Mouse (Mus musculus) CD4-positive helper T cell, adult 2 months (primary cell): ENCODE measurements at regions not wholly inside any gene's neighbourhood (a gene's known extent, or its start where the extent isn't known, plus 50 kb on each side); places are given as distances from the start of the nearest gene placed in this dataset.

Source experiments
- DNase-seq: peaks from one replicate; pipeline ENCODE4 v3.0.0-alpha.2; 2012; ENCODE audit warnings: low read depth, missing footprints, low spot score

DNA sequence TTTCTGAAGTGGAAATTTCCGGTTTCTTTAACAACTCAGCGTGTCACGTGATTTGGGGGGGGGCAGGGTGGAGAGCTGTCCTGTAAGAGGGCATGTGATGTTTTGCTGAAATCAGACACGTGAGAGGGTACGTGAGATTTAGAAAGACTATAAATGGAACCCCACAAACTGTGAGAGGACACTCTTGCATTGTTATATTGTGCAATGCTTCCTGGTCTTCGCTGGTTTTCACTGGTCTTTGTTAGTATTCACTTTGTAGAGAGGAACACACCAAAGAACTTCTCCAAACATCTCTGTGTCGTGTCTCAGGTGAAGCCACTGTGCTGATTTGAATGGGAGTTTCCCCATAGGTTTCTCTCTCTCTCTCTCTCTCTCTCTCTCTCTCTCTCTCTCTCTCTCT lies 163.2 kb upstream of the Jun start:
- peak; percentile 66 for DNase-seq

GRCm38 (mm10) chr4:95230461-95230860 lies 178.4 kb upstream of the Jun start:
- DNase-seq: no peak

- no peak for DNase-seq
Measured at GRCm38 (mm10) chr4:95233034-95233433, 181.0 kb upstream of the Jun start.

GRCm38 (mm10) chr4:95234030-95234555 lies 182.1 kb upstream of the Jun start:
- DNase-seq: no peak

GRCm38 (mm10) chr4:95247977-95248376 lies 196.0 kb upstream of the Jun start:
- no peak for DNase-seq

DNA sequence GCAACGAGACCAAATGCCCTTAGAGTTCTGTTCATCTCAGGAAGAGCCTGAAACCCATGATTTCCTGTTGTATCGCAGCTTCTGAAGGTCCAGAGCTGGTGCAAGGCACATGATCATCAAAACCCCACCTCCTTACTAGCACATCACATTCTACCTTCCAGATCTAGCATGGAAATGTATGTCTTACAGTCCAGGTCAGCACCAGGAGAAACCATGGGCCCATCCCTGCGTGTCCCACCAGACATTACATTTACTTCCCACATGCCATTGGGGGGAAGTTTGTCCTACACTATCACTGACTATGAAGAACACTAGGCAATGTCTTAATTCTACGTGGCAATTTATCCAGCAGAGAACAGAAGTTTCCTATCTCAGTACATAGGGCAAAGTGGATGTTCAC lies 197.0 kb upstream of the Jun start:
- no peak for DNase-seq

DNA sequence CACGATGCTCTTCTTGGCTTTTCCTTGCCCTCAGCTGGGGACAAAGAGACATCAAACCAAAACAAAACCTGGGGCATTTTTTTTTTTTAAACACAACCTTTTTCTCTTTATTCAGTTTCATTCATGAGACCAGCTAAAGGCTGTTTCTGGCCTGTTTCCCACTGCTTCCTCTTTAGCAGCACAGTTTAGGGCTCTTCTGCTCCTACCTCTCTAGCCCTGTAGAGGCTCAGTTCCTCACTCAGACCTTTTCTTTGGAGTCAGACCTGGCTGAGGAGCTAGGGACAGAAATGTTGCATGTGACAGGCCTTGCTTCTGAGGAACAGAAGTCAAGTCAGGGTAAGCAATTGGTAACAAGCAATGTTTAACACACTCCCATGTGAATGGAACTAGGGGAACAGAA lies 198.1 kb upstream of the Jun start:
- no peak for DNase-seq

GRCm38 (mm10) chr4:95269766-95270165 lies 217.7 kb upstream of the Jun start:
- DNase-seq: no peak

- no peak for DNase-seq
Measured at GRCm38 (mm10) chr4:95270389-95270788, 218.4 kb upstream of the Jun start.

DNA sequence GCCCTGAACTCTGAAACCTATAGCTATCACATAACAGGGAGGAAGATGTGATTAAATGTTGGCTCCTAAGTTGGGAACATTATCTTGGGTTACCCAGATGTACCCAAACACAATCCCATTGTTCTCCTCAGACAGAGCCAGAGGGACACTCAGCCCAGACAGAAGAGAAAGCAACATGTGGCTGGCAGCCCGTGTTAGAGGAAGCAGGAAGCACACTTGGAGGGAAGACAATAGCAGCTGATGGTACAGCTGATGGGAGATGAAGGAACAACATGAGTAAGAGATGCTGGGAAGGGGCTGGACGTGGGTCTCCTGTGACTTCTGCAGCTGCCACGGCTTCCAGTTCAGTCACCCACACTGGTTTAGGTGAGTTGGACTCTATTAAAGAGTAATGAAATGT lies 224.2 kb upstream of the Jun start:
- no peak for DNase-seq

DNA sequence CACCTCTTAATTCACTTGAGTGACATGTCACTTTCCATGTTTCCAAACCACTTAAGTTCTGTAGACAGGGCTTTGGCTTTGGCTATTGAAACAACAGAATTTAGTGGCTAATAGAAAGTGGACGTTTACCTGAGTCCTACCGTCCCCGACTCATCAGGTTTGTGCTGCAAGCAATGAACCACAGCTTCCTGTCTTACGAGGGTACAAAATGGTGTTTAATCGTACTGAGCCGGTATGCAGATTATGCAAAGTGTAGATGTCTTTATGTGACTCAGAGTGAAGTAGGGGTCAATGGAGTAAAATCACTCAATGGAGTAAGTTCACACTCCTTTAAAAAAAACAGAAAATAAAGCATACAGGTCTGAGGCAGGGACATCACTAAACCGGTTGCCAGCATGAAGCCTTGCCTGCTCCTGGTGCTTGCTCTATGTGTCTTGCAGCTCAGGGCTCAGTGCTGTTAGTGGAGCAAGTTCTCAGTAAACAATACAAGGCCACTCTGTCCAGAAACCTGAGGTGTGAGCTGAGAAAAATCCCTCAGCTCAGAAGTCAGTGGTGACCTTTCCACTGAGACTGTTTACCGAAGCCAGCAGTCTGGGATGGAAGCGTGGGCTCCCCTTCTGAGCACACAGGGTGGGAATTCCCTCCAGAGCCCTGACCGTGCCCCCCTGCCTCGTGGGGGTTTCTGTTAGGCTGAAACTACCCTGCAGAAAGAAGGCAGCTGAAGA lies 226.1 kb upstream of the Jun start:
- DNase-seq: peak; percentile 6

DNA sequence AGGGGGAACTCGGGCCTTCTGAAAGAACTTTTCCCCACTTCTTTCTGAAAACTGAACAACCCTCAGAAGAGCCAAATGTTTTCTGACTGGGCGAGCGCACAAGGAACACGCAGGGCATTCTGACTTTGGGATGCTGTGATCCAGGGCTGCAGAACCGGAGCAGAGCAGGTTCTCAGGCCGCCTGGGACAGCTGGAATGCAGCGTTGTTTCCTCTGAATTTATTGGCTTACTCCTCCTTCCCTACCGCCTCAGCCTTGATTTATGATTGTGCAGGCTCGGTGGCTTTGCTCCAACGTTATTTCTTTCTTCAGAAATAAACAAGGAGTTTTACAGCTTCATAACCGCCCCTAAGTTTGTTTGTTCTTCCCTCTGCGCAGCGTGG lies 226.7 kb upstream of the Jun start:
- no peak for DNase-seq

- DNase-seq: no peak
Measured at GRCm38 (mm10) chr4:95279200-95279599, 227.2 kb upstream of the Jun start.

DNA sequence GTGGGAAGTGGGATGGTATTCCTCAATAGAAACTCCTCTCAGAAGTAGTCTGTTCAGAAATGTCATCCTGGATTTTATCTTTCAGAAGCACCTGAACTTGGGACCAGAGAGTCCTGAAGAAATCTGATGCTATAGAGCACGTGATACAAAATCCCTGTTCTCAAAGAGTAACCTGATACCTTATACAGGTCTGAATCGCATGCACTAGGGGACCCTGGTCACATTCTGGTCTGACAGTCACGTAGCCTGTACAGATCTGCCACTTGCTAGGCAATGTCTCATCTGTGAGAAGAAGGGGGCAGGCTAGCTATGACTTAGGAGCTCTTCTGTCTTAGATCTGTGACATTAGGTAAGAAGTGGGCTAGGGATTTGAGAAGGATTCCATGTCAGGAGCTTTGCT lies 230.1 kb upstream of the Jun start:
- DNase-seq: no peak

GRCm38 (mm10) chr4:95283789-95284188 lies 231.8 kb upstream of the Jun start:
- no peak for DNase-seq

DNA sequence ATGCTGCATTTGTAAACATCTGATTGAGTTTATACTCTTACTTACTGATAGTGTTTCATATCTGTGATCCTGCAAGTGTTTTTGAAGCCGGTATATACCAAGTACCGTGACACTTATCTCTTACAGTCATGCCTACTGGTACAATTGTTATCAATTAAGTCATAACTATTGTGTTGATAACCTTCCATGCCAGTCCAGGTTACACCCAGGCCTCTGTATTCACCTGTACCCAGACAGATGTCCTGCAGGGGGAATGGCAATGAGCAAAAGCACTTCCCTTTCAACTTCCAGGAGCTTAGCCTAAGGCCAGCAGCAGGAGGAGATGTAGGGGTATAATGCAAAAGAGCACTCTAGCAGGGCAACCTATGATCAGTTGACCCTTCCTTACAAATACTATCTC lies 232.2 kb upstream of the Jun start:
- DNase-seq: no peak

GRCm38 (mm10) chr4:95284696-95285095 lies 232.7 kb upstream of the Jun start:
- no peak for DNase-seq

GRCm38 (mm10) chr4:95290321-95290720 lies 238.3 kb upstream of the Jun start:
- DNase-seq: no peak

DNA sequence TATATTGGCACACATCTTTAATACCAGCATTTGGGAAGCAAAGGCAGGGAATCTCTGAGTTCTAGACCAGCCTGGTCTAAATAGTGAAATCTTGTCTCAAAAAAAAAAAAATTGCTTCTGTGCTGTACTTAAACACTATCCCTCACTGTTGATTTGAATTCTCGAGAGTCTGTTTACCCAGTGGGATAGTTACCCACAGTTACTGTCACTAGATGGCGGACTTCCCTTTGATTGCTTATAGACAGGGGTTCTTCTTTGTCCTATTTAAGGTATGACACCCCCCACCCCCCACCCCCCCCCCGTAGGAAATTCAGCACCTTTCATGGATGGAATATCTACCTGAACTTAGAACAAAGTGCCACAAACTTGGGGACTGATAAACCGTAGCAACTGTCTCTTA lies 242.1 kb upstream of the Jun start:
- DNase-seq: no peak

GRCm38 (mm10) chr4:95301907-95302306 lies 249.9 kb upstream of the Jun start:
- DNase-seq: no peak

DNA sequence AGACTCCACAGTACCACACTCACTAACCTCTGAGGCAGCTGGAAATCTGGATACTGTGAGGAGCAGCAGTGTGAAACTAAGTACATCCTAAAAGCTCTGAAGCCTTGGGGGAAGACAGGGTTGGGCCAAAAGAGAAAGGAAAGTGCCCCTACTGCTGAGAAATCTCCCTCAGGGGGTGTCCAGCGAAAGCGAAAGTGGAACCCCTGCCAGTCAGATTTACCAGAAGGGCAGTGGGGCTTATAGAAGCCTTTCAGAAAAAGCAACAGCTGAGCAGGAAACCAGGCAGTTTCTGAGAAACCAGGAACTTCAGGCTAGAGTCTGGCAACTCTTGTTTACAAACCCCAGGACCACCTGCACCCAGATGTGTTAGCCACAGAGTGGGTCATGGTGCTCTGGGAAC lies 251.3 kb upstream of the Jun start:
- DNase-seq: peak; percentile 53

DNA sequence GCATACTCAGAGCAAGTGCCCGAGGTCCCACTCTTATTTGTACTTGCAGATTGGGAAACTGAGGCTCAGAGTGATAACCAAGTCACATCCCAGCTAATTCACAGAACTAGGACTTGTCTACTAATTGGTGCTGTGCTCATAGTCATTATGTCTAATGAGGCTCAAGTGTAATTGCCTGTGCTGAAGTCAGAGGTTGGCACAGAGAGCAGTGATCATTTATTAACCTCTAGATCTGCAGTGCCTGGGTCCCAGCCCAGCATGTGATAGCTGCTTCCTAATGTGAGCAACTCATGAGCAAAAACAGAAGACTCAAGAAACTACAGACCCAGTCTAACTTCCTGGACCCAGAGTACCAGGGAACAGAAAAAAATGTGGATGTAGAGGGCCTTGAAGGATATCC lies 252.0 kb upstream of the Jun start:
- no peak for DNase-seq

- DNase-seq: no peak
Measured at GRCm38 (mm10) chr4:95307134-95307533, 250.2 kb upstream of the Fggy start.

GRCm38 (mm10) chr4:95308469-95308895 lies 248.8 kb upstream of the Fggy start:
- no peak for DNase-seq
